Mouse (Mus musculus): ENCODE data around the gene Srrm3. TPM values are rescaled to one million over a fixed set of nuclear protein-coding genes. Genes with fewer than 3 reads are reported as not detected.

The Srrm3 gene
- total and polyA plus RNA-seq, 2 experiments from 2014 or later: 50.8 to 106 TPM

DNA sequence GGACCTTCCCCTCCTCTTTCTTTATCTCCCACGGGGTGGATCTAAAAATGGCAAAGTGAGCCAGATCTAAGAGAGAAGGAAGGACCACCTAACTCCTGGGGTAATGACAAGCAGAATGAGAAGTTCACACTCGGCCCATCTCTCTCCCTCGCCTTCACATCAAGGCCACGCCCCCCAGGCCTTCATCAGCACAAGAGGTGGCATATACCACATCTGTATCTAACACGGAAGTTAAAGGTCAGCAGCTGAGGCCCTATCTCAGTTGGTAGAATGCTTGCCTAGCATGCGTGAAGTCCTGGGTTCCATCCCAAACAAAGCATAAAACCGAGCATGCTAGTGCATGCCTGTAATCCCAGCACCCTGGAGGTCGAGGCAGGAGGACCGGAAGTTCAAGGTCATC lies 67.1 kb downstream of the Srrm3 start:
- H3K36me3 ChIP-seq (ENCODE audit: insufficient read depth, low read length): no peaks in the 10 kb centered on the region
- H3K9me3 ChIP-seq (ENCODE audit: low read length): no peaks in the 10 kb centered on the region
- TF ChIP-seq CTCF (IDR thresholded peaks at IDR 0.05; ENCODE audit: low read depth): no peak
- no peaks in the 10 kb centered on the region for H3K27me3 ChIP-seq (ENCODE audit: insufficient read depth, low read length)
- H3K4me1 ChIP-seq (ENCODE audit: insufficient read depth, low read length): 0 out of 2 replicates have a peak, but pooled peaks cover 4% of the 10 kb centered on the region
- WGBS: 62% methylated on average over 9 of the region's 9 CpGs
- H3K9ac ChIP-seq (replicated peaks; ENCODE audit: low read length): no peak overlapping the region
- DNase-seq (ENCODE audit: low spot score): no peak
- H3K27ac ChIP-seq: no peak overlapping the region
- ATAC-seq: no peak
- H3K4me3 ChIP-seq (ENCODE audit: low read length): no peak overlapping the region
- no peak overlapping the region for H3K4me2 ChIP-seq (ENCODE audit: low read depth, low read length)

DNA sequence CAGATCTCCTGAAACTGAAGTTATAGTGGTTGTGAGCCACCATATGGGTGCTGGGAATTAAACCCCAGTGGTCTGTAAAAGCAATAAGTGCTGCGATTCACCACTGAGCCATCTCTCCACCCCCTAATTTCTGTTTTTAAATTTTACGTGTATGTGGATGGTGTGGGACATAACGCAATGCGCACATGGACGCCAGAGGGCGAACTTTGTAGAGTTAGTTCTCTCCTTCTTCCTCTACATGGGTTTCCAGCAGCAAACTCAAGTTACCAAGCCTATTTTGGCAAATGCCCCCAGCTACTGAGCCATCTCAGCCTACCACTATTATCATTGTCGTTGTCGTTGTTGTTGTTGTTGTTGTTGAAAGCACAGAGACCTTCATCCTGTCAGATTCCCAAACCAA lies 70.5 kb downstream of the Srrm3 start:
- H3K4me1 ChIP-seq (ENCODE audit: insufficient read depth, low read length): 0 out of 2 replicates have a peak, but pooled peaks cover 4% of the 10 kb centered on the region
- 19% methylated on average over 8 of the region's 8 CpGs for WGBS
- H3K27ac ChIP-seq: no peak overlapping the region

GRCm38 (mm10) chr5:135877831-135878231 lies 71.1 kb downstream of the Srrm3 start:
- WGBS: under 1% methylated on average over 16 of the region's 16 CpGs
- Histone ChIP-seq H3K9me3 (ENCODE audit: low read length) (no peaks in the 10 kb centered on the region), H3K36me3 (ENCODE audit: insufficient read depth, low read length) (no peaks in the 10 kb centered on the region), H3K9ac (replicated peaks; ENCODE audit: low read length) (peak overlapping the region; percentile 40; the same call in 1 of the 2 replicates), H3K4me1 (ENCODE audit: insufficient read depth, low read length) (0 out of 2 replicates have a peak, but pooled peaks cover 4% of the 10 kb centered on the region), H3K4me3 (ENCODE audit: low read length) (peak overlapping the region; percentile 29), H3K27ac (no peak overlapping the region), H3K27me3 (ENCODE audit: insufficient read depth, low read length) (no peaks in the 10 kb centered on the region), H3K4me2 (ENCODE audit: low read depth, low read length) (peak overlapping the region; percentile 61)
- peak; percentile 75 for TF ChIP-seq CTCF (IDR thresholded peaks at IDR 0.05; ENCODE audit: low read depth)
- ATAC-seq (peak; percentile 58; the same call in 1 of the 2 replicates), DNase-seq (ENCODE audit: low spot score) (peak; percentile 85)

More for the DNA sequence above, 70.5 kb downstream of the Srrm3 start:
- no peak for ATAC-seq
- peak; percentile 83 for DNase-seq (ENCODE audit: low spot score)
- TF ChIP-seq CTCF (IDR thresholded peaks at IDR 0.05; ENCODE audit: low read depth): peak; percentile 73
- H3K27me3 ChIP-seq (ENCODE audit: insufficient read depth, low read length): no peaks in the 10 kb centered on the region
- no peaks in the 10 kb centered on the region for H3K36me3 ChIP-seq (ENCODE audit: insufficient read depth, low read length)
- H3K9ac ChIP-seq (replicated peaks; ENCODE audit: low read length): 0 out of 2 replicates have a peak overlapping the region, but pooled peaks have one; percentile 17
- H3K4me3 ChIP-seq (ENCODE audit: low read length): peak overlapping the region; percentile 29
- H3K4me2 ChIP-seq (ENCODE audit: low read depth, low read length): peak overlapping the region; percentile 61
- no peaks in the 10 kb centered on the region for H3K9me3 ChIP-seq (ENCODE audit: low read length)

DNA sequence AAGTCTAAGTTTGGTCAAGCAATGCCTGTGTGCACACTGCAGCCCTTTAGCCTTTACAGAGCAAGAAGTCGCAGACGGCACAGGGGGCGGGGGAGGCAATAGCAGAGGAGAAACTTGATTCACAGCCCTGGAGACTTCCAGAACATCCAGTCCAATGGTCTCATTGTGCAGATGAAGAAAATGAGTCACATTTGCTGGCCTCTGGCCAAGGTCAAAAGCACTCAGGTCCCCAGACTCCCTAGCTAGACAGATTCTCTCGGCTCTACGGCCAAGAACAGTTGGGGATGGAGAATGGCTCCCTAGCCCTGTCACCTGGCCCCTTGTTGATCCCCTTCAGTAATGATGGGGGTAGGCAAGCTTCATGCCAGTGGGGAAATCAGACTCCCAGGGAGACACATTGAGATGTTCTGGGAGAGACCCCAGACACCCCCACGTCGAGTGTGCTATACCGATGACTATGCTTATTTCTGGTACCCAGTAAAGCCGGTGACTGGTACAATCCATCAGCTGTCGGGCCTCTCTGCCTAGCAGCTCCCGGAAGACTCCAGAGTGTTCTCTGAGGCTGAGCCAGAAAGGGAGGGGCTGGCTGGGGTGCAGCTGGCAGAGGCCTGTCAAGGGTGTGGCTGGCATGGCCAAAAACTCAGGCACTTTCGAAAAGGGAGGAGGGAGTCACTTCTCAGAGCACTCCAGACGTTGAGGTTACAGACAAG lies 72.9 kb downstream of the Srrm3 start:
- H3K27me3 ChIP-seq (ENCODE audit: insufficient read depth, low read length): no peaks in the 10 kb centered on the region
- H3K4me2 ChIP-seq (ENCODE audit: low read depth, low read length): no peak overlapping the region
- WGBS: 24% methylated on average over 13 of the region's 13 CpGs
- H3K9me3 ChIP-seq (ENCODE audit: low read length): no peaks in the 10 kb centered on the region
- H3K4me3 ChIP-seq (ENCODE audit: low read length): no peak overlapping the region
- H3K27ac ChIP-seq: no peak overlapping the region; the same call in 1 of the 2 replicates
- H3K4me1 ChIP-seq (ENCODE audit: insufficient read depth, low read length): 0 out of 2 replicates have a peak, but pooled peaks cover 4% of the 10 kb centered on the region
- H3K36me3 ChIP-seq (ENCODE audit: insufficient read depth, low read length): no peaks in the 10 kb centered on the region
- no peak for TF ChIP-seq CTCF (IDR thresholded peaks at IDR 0.05; ENCODE audit: low read depth)
- ATAC-seq: peak; percentile 64
- no peak overlapping the region for H3K9ac ChIP-seq (replicated peaks; ENCODE audit: low read length)
- peak; percentile 71 for DNase-seq (ENCODE audit: low spot score)

DNA sequence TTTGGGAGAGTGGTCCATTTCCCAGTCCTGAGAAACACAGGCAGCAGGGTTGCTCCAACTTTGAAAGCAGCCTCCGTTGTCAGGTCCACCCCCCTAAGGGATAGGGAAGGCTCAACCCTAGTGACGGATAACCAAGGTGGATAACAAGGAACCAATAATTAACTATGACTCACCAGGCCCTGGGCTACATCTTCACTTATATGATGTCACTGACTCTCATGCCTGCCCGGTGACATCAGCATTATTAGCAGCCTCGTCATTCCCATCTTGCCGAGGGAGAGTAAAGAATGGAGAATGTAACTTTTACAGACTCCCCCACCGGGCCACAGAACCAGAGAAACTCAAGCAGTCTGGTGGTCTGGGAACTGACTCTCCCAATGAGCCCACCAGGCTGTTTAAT lies 78.0 kb downstream of the Srrm3 start:
- no peak overlapping the region for H3K27ac ChIP-seq

GRCm38 (mm10) chr5:135887675-135888102 lies 81.0 kb downstream of the Srrm3 start, which contains the start of gene Hspb1:
Hspb1 (plus strand) TSS chr5:135887919.
- Histone ChIP-seq H3K9me3 (ENCODE audit: low read length) (no peaks in the 10 kb centered on the region), H3K4me1 (ENCODE audit: insufficient read depth, low read length) (no peaks in the 10 kb centered on the region), H3K9ac (replicated peaks; ENCODE audit: low read length) (peak within 1 kb of the TSS; percentile 30; the same call in 1 of the 2 replicates), H3K4me3 (ENCODE audit: low read length) (peak within 1 kb of the TSS; percentile 26), H3K27ac (no peak within 1 kb of the TSS), H3K27me3 (ENCODE audit: insufficient read depth, low read length) (peaks cover 3% of the 10 kb centered on the region; the same call in 1 of the 2 replicates), H3K4me2 (ENCODE audit: low read depth, low read length) (peak within 1 kb of the TSS; percentile 50), H3K36me3 (ENCODE audit: insufficient read depth, low read length) (no peaks in the 10 kb centered on the region)
- no peak for TF ChIP-seq CTCF (IDR thresholded peaks at IDR 0.05; ENCODE audit: low read depth)
- under 1% methylated on average over 24 of the region's 24 CpGs for WGBS
- ATAC-seq (peak; percentile 50; the same call in 1 of the 2 replicates), DNase-seq (ENCODE audit: low spot score) (peak; percentile 46)

More for the DNA sequence above, 78.0 kb downstream of the Srrm3 start:
- no peak overlapping the region for H3K4me3 ChIP-seq (ENCODE audit: low read length)
- no peak overlapping the region for H3K9ac ChIP-seq (replicated peaks; ENCODE audit: low read length)
- 0 out of 2 replicates have a peak, but pooled peaks cover 3% of the 10 kb centered on the region for H3K27me3 ChIP-seq (ENCODE audit: insufficient read depth, low read length)
- WGBS: 68% methylated on average over 6 of the region's 6 CpGs
- DNase-seq (ENCODE audit: low spot score) (no peak), ATAC-seq (no peak)
- H3K4me2 ChIP-seq (ENCODE audit: low read depth, low read length): no peak overlapping the region
- no peaks in the 10 kb centered on the region for H3K9me3 ChIP-seq (ENCODE audit: low read length)
- H3K36me3 ChIP-seq (ENCODE audit: insufficient read depth, low read length): no peaks in the 10 kb centered on the region
- TF ChIP-seq CTCF (IDR thresholded peaks at IDR 0.05; ENCODE audit: low read depth): no peak
- H3K4me1 ChIP-seq (ENCODE audit: insufficient read depth, low read length): no peaks in the 10 kb centered on the region

All from hindbrain, postnatal 0 days (tissue).